Mouse (Mus musculus) spleen, adult 2 months (tissue): ENCODE measurements around the gene BC052040.

ENCODE experiments used
- CTCF ChIP-seq: fragments of 200-500 bp; IDR thresholded peaks from 2 replicates; pipeline ENCODE4 v1.5.1; 2011; ENCODE audit warnings: mild to moderate bottlenecking, inconsistent platforms; ENCODE audit not compliant: insufficient read depth, insufficient read length, insufficient replicate concordance; ENCODE audit errors: extremely low read depth
- POLR2A ChIP-seq: fragments of 200-500 bp; IDR thresholded peaks from 2 replicates; pipeline ENCODE4 v1.6.1; 2011; ENCODE audit warnings: low read depth, low read length, inconsistent platforms

DNA sequence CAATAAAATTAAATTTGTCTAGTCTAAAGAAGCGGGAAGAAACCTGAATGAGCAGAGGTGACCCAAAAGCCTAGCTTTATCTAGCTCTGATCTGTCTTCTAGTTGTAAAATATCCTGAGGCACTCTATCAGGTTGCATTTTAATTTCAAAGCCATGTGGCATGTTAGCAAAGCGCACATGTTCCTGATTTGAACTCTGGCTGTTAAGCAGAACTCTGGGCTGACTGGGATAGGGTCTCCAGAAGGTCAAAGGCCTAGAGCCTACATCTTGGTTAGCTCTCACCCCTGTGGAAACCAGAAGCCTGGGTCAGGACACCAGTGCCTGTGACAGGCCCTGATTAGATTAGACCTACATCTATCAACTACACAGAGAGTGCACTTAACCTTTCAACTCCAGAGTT lies 156.4 kb downstream of the BC052040 start:
- TF ChIP-seq CTCF, result no peak
- TF ChIP-seq POLR2A, result no peak
